ENCODE assay signal across 9 mouse cellular contexts in genomic region chr9:107736185-107736485, GRCm38 (mm10). TPM values are rescaled to one million over a fixed set of nuclear protein-coding genes. Genes with fewer than 3 reads are reported as not detected.
A peak's percentile ranks its signal among the peaks of the same experiment; 100 is the strongest.
DNase-seq lines count a peak whose midpoint lies in the region; ATAC-seq lines count a peak whose summit lies in the region.
"Had no signal": no experiment of that assay in that cellular context is flagged by ENCODE, and none has a peak within 500 bp of the region (broad histone marks: within the 10 kb centered on the region; RNA-seq: fewer than 3 reads in every experiment).

No protein-coding gene starts in this region.

- H3K9me3 ChIP-seq in embryonic facial prominence, embryonic 15.5 days (replicated peaks): no peaks in the 10 kb centered on the region

- H3K4me3 ChIP-seq in embryonic facial prominence, embryonic 15.5 days (replicated peaks): peak overlapping the region; percentile 20
- H3K4me3 ChIP-seq: erythroblast, embryonic 14.5 days had no signal

- no peak overlapping the region for H3K9ac ChIP-seq in embryonic facial prominence, embryonic 15.5 days

- DNase-seq in left cerebral cortex, postnatal 4 days: peak; percentile 80
- DNase-seq in left cerebral cortex, adult 11 months (ENCODE audit: low spot score): no peak
- peak; percentile 43 for DNase-seq in kidney, adult 9 months
- DNase-seq in neural tube, embryonic 10.5 days (ENCODE audit: extremely low spot score, low spot score): peak; percentile 49
- no peak for DNase-seq in left cerebral cortex, adult 18-20 months (ENCODE audit: low spot score in 2 of 2)
- no peak for DNase-seq in right cerebral cortex, postnatal 25 days
- DNase-seq in heart, adult 18-20 months: no peak

- peaks cover 24% of the 10 kb centered on the region for H3K36me3 ChIP-seq in embryonic facial prominence, embryonic 15.5 days

- ATAC-seq in embryonic facial prominence, embryonic 15.5 days (ENCODE audit: insufficient number of reproducible peaks, low FRiP score, low TSS enrichment, low read depth): peak; percentile 67

- intact Hi-C loops in left cerebral cortex, postnatal 4 days (cut with DNase I): loop anchor here (5.0 kb wide), 2 partner anchors 39 to 89 kb away; no protein-coding TSS in a partner anchor

- H3K4me2 ChIP-seq in embryonic facial prominence, embryonic 15.5 days (replicated peaks): peak overlapping the region; percentile 48

- WGBS in embryonic facial prominence, embryonic 15.5 days: 2% methylated on average over 7 of the region's 7 CpGs

- peak overlapping the region; percentile 92 for H3K27ac ChIP-seq in embryonic facial prominence, embryonic 15.5 days (replicated peaks)

- no peaks in the 10 kb centered on the region for H3K27me3 ChIP-seq in embryonic facial prominence, embryonic 15.5 days

- H3K4me1 ChIP-seq in embryonic facial prominence, embryonic 15.5 days: peaks cover 43% of the 10 kb centered on the region

RNA-seq across cellular contexts. Expression of gene Sema3f, which starts 25.9 kb away (rescaled TPM):
- total RNA-seq in left cerebral cortex, postnatal 4 days (2021): 10 to 100 TPM; 44.6 to 52.6 TPM
- 40.6 and 44.6 TPM in 2 replicates for polyA plus RNA-seq in embryonic facial prominence, embryonic 15.5 days (2015; fragmentation: Nextera tagmentation; extraction: Ambion mirVana)
- total RNA-seq in left cerebral cortex, adult 18-20 months (2021): 10 to 100 TPM; 13.1 to 13.9 TPM
- 10 to 100 TPM; 14.7 to 16.5 TPM for total RNA-seq in heart, adult 18-20 months (2021)
- polyA plus RNA-seq: erythroblast, embryonic 14.5 days had no signal

RNA-seq across cellular contexts. Expression of gene Rbm5, which starts 34.7 kb away (rescaled TPM):
- total RNA-seq in left cerebral cortex, postnatal 4 days (2021): 100 to 1,000 TPM; 194 to 195 TPM
- 198 and 218 TPM in 2 replicates for polyA plus RNA-seq in embryonic facial prominence, embryonic 15.5 days (2015; fragmentation: Nextera tagmentation; extraction: Ambion mirVana)
- total RNA-seq in left cerebral cortex, adult 18-20 months (2021): 100 to 1,000 TPM; 120 to 133 TPM
- total RNA-seq in heart, adult 18-20 months (2021): 10 to 100 TPM; 48.6 to 57.9 TPM

RNA-seq across cellular contexts. Expression of gene Gnat1, which starts 56.6 kb away (rescaled TPM):
- 1 to 10 TPM in 1 of 2 experiments, under 1 TPM in 1; 0.30 to 1.1 TPM for total RNA-seq in left cerebral cortex, postnatal 4 days (2021)
- 1.9 and 3.4 TPM in 2 replicates for polyA plus RNA-seq in embryonic facial prominence, embryonic 15.5 days (2015; fragmentation: Nextera tagmentation; extraction: Ambion mirVana)
- under 1 TPM; 0.35 to 0.73 TPM for total RNA-seq in left cerebral cortex, adult 18-20 months (2021)
- total RNA-seq in heart, adult 18-20 months (2021): not detected
- polyA plus RNA-seq: erythroblast, embryonic 14.5 days had no signal

Comparison
In these comparisons a context has a peak if more than half of its experiments do, and no peak if none do; other contexts are left out.
1. DNase-seq: peak in left cerebral cortex, postnatal 4 days (single experiment), kidney, adult 9 months (single experiment) and neural tube, embryonic 10.5 days (single experiment); none in left cerebral cortex, adult 11 months (single experiment), left cerebral cortex, adult 18-20 months (0 of 2), right cerebral cortex, postnatal 25 days (single experiment) and heart, adult 18-20 months (0 of 2).